Mouse (Mus musculus): ENCODE measurements around the gene Adgrl1.

DNA sequence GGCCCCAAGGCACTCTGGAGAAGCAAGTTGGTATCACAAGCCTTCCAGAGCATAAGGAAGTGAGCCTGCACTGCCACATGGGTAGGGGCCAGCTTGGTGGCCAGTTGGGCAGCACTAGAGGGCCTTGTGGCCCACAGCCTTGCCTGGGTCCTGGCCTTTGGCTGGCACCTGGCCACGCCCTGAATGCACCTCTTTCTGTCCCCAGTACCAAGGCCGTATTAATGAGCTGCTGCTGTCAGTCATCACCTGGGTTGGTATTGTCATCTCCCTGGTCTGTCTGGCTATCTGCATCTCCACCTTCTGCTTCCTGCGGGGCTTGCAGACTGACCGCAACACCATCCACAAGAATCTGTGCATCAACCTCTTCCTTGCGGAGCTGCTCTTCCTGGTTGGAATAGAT, 34.3 kb downstream of the Adgrl1 start:
- TF ChIP-seq POLR2A (IDR thresholded peaks at IDR 0.05; ENCODE audit: borderline replicate concordance, extremely low read depth, insufficient read depth, insufficient read length, poor library complexity, severe bottlenecking) (no peak), CTCF (IDR thresholded peaks at IDR 0.05; ENCODE audit: borderline replicate concordance, extremely low read depth, insufficient read depth, insufficient read length) (no peak)

Measured in brain, embryonic 14.5 days (tissue).